Mouse (Mus musculus) thymus, postnatal 14 days (tissue): ENCODE results near the gene Icam1.
"Not testable (repeated sequence)": the region's sequence is repeated elsewhere in the genome, so short reads cannot be mapped to it uniquely, and the experiment has no call there.

Source experiments
- DNase-seq: peaks from one replicate; pipeline ENCODE4 v3.0.0; 2021

The Icam1 gene

GRCm38 (mm10) chr9:20993165-20993898 lies 22.5 kb upstream of the Icam1 start:
- DNase-seq = no peak

- DNase-seq = no peak
These were observed 20.7 kb upstream of the Icam1 start for GRCm38 (mm10) chr9:20995069-20995468.

GRCm38 (mm10) chr9:20997065-20997464 lies 18.7 kb upstream of the Icam1 start:
- no peak for DNase-seq

GRCm38 (mm10) chr9:20998337-20998736 lies 17.4 kb upstream of the Icam1 start:
- peak; percentile 28 for DNase-seq

- DNase-seq = no peak
These were observed 15.0 kb upstream of the Icam1 start for GRCm38 (mm10) chr9:21000811-21001210.

- DNase-seq = no peak
These were observed 14.1 kb upstream of the Icam1 start for GRCm38 (mm10) chr9:21001651-21002200.

GRCm38 (mm10) chr9:21002270-21002626 lies 13.5 kb upstream of the Icam1 start:
- DNase-seq = no peak

- DNase-seq = peak; percentile 88
These were observed 12.9 kb upstream of the Icam1 start, which contains the start of gene Mrpl4 for GRCm38 (mm10) chr9:21002627-21003551. Mrpl4 (plus strand) TSS chr9:21002738.

- DNase-seq = no peak
These were observed 8.4 kb upstream of the Icam1 start for GRCm38 (mm10) chr9:21007313-21007952.

GRCm38 (mm10) chr9:21008007-21008406 lies 7.8 kb upstream of the Icam1 start:
- no peak for DNase-seq

GRCm38 (mm10) chr9:21010362-21010761 lies 5.4 kb upstream of the Icam1 start:
- DNase-seq = no peak

- not testable (repeated sequence) for DNase-seq
These were observed 4.7 kb upstream of the Icam1 start for GRCm38 (mm10) chr9:21010939-21011541.

GRCm38 (mm10) chr9:21011846-21012312 lies 3.9 kb upstream of the Icam1 start:
- no peak for DNase-seq

GRCm38 (mm10) chr9:21012368-21012767 lies 3.4 kb upstream of the Icam1 start:
- DNase-seq = no peak

GRCm38 (mm10) chr9:21014691-21015570 lies 854 bp upstream of the Icam1 start:
- peak; percentile 79 for DNase-seq

- peak; percentile 41 for DNase-seq
These were observed 769 bp downstream of the Icam1 start for GRCm38 (mm10) chr9:21016331-21017176.

GRCm38 (mm10) chr9:21017177-21017575 lies 1.4 kb downstream of the Icam1 start:
- DNase-seq = peak; percentile 49

GRCm38 (mm10) chr9:21018600-21018999 lies 2.8 kb downstream of the Icam1 start:
- no peak for DNase-seq

GRCm38 (mm10) chr9:21021363-21021762 lies 5.6 kb downstream of the Icam1 start:
- DNase-seq = no peak

GRCm38 (mm10) chr9:21022288-21022687 lies 6.5 kb downstream of the Icam1 start:
- DNase-seq = no peak
